Mouse (Mus musculus) heart, embryonic 14.5 days (tissue): ENCODE results near the gene Magi2. TPM values are rescaled to one million over a fixed set of nuclear protein-coding genes. Genes with fewer than 3 reads are reported as not detected.

Experiments used
- ATAC-seq: fragments of 200-750 bp; cut with Nextera tagmentation; 2 replicates; pipeline ENCODE4 v1.8.0; 2017; ENCODE audit warnings: low read depth, moderate TSS enrichment; ENCODE audit not compliant: insufficient number of reproducible peaks, insufficient read depth, low FRiP score
- H3K27ac ChIP-seq, 2 experiments: fragments of 200-500 bp in 1 of 2; fragments of 300-500 bp in 1 of 2; sonication (generic) in 1 of 2; replicated peaks in 1 of 2; 2 replicates each; pipeline ENCODE4 v1.5.1; 2012 to 2014; ENCODE audit warnings: low read depth in 2 of 2, low read length in 2 of 2, control low read depth in 1 of 2, mild to moderate bottlenecking in 1 of 2, mixed read lengths in 1 of 2; ENCODE audit not compliant: control insufficient read depth in 1 of 2, insufficient read depth in 1 of 2
- H3K27me3 ChIP-seq: fragments of 300-500 bp; sonication (generic); 2 replicates; pipeline ENCODE4 v1.6.1; 2014; ENCODE audit warnings: mild to moderate bottlenecking, low read length, control low read depth; ENCODE audit not compliant: control insufficient read depth, insufficient read depth
- H3K36me3 ChIP-seq: fragments of 300-500 bp; sonication (generic); 2 replicates; pipeline ENCODE4 v1.6.1; 2014; ENCODE audit warnings: mild to moderate bottlenecking, control low read depth, low read length, mixed read lengths; ENCODE audit not compliant: control insufficient read depth, insufficient read depth
- H3K4me1 ChIP-seq, 2 experiments: fragments of 200-500 bp in 1 of 2; fragments of 300-500 bp in 1 of 2; sonication (generic) in 1 of 2; 2 replicates each; pipeline ENCODE4 v1.6.1; 2012 to 2014; ENCODE audit warnings: low read length in 2 of 2, control low read depth in 1 of 2, mixed read lengths in 1 of 2; ENCODE audit not compliant: control insufficient read depth in 2 of 2, insufficient read depth in 2 of 2
- H3K4me2 ChIP-seq: fragments of 300-500 bp; sonication (generic); 2 replicates; pipeline ENCODE4 v1.6.1; 2014; ENCODE audit warnings: mild to moderate bottlenecking, low read length
- H3K4me3 ChIP-seq, 2 experiments: fragments of 200-500 bp in 1 of 2; fragments of 300-500 bp in 1 of 2; sonication (generic) in 1 of 2; 2 replicates each; pipeline ENCODE4 v1.5.1; 2012 to 2014; ENCODE audit warnings: low read length in 2 of 2, mild to moderate bottlenecking in 2 of 2, control low read depth in 1 of 2, low read depth in 1 of 2, moderate library complexity in 1 of 2; ENCODE audit not compliant: control insufficient read depth in 1 of 2, insufficient read depth in 1 of 2
- H3K9ac ChIP-seq: fragments of 300-500 bp; sonication (generic); 2 replicates; pipeline ENCODE4 v1.6.1; 2014; ENCODE audit warnings: mild to moderate bottlenecking, low read length
- H3K9me3 ChIP-seq: fragments of 300-500 bp; sonication (generic); 2 replicates; pipeline ENCODE4 v1.6.1; 2016; ENCODE audit warnings: low read length, control low read depth; ENCODE audit not compliant: control insufficient read depth
- WGBS: fragments of 180-500 bp; shearing (Covaris S2); extraction: QIAGEN DNeasy Blood & Tissue Kit; methylation state at CpG from one replicate; pipeline ENCODE4 v1.1.7; 2014; 5-methylcytosine and 5-hydroxymethylcytosine counted together
- polyA plus RNA-seq: library from polyadenylated mRNA; unstranded; fragments of >200 nt; fragmentation: Nextera tagmentation; extraction: Ambion mirVana; gene quantifications from 2 replicates; pipeline ENCODE4 v1.2.1, GENCODE M21; 2014

Magi2 gene
- polyA plus RNA-seq, 1 experiment from 2014 or later = 3.4 TPM

DNA sequence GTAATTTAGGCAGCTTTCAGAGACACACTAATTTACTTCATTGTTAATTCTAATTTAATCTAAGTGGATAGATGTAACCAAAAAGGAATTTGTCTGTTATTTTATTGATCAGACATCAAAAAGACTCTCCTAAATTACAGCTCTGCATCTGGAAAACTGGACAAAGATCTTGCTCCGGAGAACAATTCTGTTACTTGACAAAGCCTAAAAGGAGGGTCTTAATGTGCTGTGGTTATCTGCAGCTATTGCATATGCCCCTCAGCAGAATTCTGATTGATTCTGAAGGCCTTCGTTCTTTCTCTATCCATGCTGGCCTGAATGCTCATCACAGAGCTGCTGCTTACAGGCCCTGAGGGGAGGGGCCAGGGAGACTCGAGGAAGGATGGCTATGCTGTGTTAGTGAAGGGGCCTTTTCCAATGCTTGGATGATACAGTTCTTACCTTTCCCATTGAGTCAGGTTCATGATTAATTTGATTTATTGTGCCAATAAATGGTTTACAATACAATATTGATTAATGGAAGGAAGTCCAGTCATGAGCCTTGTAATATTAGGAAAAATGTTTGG lies 842.2 kb downstream of the Magi2 start:
- Histone ChIP-seq H3K9ac (no peak overlapping the region), H3K4me2 (no peak overlapping the region), H3K27me3 (no peaks in the 10 kb centered on the region), H3K36me3 (no peaks in the 10 kb centered on the region), H3K4me1 (no peaks in the 10 kb centered on the region), H3K27ac (no peak overlapping the region), H3K4me3 (no peak overlapping the region), H3K9me3 (no peaks in the 10 kb centered on the region)
- WGBS = 67% methylated on average over 3 of the region's 3 CpGs
- no peak for ATAC-seq

DNA sequence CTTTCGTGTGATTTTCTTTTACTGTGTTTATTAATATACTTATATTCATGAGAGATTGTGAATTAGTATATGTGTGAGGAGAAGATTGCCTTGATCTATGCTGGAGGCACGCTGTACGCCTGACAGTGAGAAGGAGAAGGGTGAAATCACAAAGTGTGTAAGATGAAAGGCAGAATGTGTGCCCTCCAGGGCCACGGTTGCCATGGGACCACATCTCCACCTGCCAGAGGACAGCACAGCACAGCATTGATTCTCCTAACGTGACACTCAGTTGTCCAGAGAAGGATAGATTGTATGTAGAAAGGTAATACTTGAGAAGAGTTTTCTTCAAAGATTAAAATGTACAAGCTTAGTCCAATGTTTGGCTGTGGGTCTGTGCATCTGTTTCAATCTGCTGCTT lies 847.3 kb downstream of the Magi2 start:
- ATAC-seq = no peak
- WGBS = 76% methylated on average over 5 of the region's 5 CpGs
- Histone ChIP-seq H3K4me2 (no peak overlapping the region), H3K9me3 (no peaks in the 10 kb centered on the region), H3K36me3 (no peaks in the 10 kb centered on the region), H3K4me1 (no peaks in the 10 kb centered on the region), H3K9ac (no peak overlapping the region), H3K27me3 (no peaks in the 10 kb centered on the region), H3K27ac (no peak overlapping the region), H3K4me3 (no peak overlapping the region)

DNA sequence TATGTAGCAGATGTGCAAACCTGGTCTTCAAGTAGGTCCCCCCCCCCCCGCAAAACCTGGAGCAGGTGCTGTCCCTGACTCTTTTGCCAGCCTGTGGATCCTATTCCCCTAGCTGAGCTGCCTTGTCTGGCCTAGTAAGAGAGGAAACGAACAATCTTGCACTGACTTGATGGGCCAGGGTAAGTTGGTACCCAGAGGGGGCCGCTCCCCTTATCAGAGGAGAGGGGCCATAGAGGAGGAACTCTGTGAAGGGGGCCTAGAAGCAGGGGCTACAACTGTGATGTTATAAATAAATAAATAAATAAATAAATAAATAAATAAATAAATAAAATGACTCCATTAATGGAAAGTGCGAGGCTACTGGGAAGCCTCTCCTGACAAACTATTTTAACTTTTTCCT lies 848.0 kb downstream of the Magi2 start:
- Histone ChIP-seq H3K4me1 (no peaks in the 10 kb centered on the region), H3K9me3 (no peaks in the 10 kb centered on the region), H3K9ac (no peak overlapping the region), H3K27me3 (no peaks in the 10 kb centered on the region), H3K36me3 (no peaks in the 10 kb centered on the region), H3K27ac (no peak overlapping the region), H3K4me2 (no peak overlapping the region), H3K4me3 (no peak overlapping the region)
- WGBS = 76% methylated on average over 4 of the region's 4 CpGs
- no peak for ATAC-seq

DNA sequence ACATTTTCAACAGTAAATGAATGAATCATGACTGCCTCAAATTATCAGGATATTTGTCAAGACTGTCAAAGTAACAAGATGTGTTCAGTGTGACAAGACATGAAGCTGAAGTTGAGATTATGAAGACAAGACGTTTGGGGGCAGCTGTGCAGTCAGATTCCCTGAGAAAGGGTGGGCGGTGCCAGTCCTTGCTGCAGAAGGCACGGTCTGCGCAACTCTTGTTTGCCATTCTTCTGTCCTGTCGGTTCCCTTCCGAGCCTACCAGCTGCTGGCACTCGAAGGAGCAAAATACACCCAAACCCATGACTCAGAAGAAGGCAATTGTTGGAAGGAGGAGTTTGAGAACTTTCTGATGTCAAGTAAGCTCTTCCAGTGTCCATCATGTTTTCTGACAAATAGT lies 852.1 kb downstream of the Magi2 start:
- H3K27me3 ChIP-seq = no peaks in the 10 kb centered on the region
- no peaks in the 10 kb centered on the region for H3K9me3 ChIP-seq
- ATAC-seq = no peak
- 77% methylated on average over 7 of the region's 7 CpGs for WGBS
- no peak overlapping the region for H3K27ac ChIP-seq
- no peak overlapping the region for H3K4me2 ChIP-seq
- H3K9ac ChIP-seq = no peak overlapping the region
- H3K36me3 ChIP-seq = no peaks in the 10 kb centered on the region
- H3K4me3 ChIP-seq = no peak overlapping the region
- H3K4me1 ChIP-seq = no peaks in the 10 kb centered on the region

DNA sequence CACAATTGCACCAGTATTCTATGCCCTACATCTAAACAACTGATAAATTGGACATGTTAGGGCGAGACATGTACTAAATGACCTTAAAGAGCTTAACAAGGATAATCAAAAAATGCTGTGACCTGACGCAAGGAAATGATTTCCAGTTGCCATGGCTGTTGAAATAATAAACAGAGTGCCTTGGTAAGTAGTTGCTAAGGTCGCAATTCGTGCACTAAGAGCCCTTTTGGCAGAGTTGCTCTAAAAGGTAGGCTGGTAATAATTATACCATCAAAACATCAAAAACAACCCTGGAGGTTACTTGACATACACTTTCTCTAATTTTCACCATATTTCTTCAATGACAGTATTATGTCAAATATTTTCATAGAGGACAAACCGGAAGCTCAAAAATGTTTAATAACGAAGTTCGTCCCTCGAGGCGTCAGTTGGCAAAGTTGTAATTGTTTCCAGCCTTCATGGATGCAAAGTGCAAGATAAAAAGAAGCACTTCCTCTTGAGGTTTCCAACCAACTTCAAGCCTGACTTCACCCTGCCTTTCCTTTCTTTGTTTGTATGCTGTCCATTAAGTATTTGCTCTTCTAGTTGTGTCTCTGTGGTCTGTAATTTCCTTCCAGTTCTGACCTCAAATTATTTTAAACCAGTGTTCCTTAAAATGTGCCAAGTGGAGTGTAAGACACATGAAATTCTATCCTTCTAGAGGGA lies 853.9 kb downstream of the Magi2 start:
- H3K9me3 ChIP-seq = no peaks in the 10 kb centered on the region
- no peaks in the 10 kb centered on the region for H3K4me1 ChIP-seq
- H3K27ac ChIP-seq = no peak overlapping the region
- no peaks in the 10 kb centered on the region for H3K36me3 ChIP-seq
- no peak overlapping the region for H3K9ac ChIP-seq
- ATAC-seq = no peak
- no peaks in the 10 kb centered on the region for H3K27me3 ChIP-seq
- no peak overlapping the region for H3K4me3 ChIP-seq
- WGBS = 67% methylated on average over 9 of the region's 9 CpGs
- no peak overlapping the region for H3K4me2 ChIP-seq

DNA sequence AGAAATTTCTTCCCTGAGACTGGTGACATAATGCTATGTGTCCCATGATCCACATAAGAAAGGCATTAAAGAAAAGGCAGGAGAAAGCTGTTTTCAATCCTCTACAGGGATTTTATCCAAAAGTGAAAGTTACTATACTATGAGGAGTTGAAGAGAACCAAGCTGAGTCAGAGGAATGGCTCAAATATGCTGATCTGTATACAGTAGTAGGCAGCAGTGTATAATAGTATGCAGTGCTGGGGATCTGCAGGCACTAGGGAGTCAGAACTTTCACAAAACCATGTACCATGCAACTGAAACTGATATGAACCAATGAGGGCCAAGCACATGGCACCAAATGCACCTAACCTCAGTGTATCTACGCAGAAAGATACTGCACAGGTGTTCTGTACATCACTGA lies 855.5 kb downstream of the Magi2 start:
- Histone ChIP-seq H3K27me3 (no peaks in the 10 kb centered on the region), H3K9me3 (no peaks in the 10 kb centered on the region), H3K27ac (no peak overlapping the region), H3K4me3 (no peak overlapping the region), H3K4me1 (no peaks in the 10 kb centered on the region), H3K4me2 (no peak overlapping the region), H3K36me3 (no peaks in the 10 kb centered on the region), H3K9ac (no peak overlapping the region)
- no peak for ATAC-seq
- WGBS = 90% methylated on average over 1 of the region's 1 CpGs

DNA sequence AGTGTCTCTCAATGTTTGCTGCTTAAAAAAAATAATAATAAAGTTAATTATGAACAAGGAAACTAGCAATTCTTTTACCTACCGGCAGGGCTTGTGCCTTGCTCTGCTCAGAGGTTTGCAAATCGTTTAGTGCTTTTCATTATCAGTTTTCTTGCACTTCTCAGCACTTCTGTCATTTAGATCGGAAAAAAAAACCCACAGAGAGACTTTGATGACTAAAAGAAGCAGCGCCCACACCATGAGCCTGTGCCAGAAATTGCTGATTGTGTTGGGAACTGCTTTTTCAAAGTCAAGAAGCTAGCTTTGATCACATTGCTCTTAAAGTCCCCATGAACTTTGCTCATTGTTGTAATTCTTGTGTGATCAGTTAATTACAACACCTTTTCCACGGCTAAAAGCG lies 860.2 kb downstream of the Magi2 start:
- no peak overlapping the region for H3K4me2 ChIP-seq
- H3K27ac ChIP-seq = no peak overlapping the region
- ATAC-seq = no peak

DNA sequence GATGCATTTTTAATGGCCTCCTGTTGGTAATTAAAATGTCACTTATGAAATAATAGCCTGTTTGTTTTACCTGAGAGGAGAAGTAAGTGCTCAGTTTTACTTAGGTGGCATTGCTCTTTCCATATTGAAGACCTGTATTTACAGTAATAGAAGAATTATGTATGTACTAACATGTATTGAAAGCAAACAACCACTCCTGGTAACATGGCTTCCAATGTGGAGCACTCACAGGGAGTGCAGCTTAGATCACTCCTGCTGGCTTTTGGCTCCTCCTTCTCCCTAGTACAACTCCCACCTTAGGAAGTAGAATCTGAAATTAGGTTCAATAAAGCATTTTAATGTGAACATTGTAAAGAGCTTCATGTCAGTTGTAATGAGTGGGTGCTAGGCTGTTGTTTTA lies 877.0 kb downstream of the Magi2 start:
- H3K27ac ChIP-seq = no peak overlapping the region
- H3K36me3 ChIP-seq = no peaks in the 10 kb centered on the region
- H3K4me2 ChIP-seq = no peak overlapping the region
- no peaks in the 10 kb centered on the region for H3K9me3 ChIP-seq
- H3K27me3 ChIP-seq = no peaks in the 10 kb centered on the region
- no peak overlapping the region for H3K4me3 ChIP-seq
- H3K9ac ChIP-seq = no peak overlapping the region
- H3K4me1 ChIP-seq = no peaks in the 10 kb centered on the region
- ATAC-seq = no peak

More for the DNA sequence above, 860.2 kb downstream of the Magi2 start:
- no peaks in the 10 kb centered on the region for H3K36me3 ChIP-seq
- no peaks in the 10 kb centered on the region for H3K9me3 ChIP-seq
- no peaks in the 10 kb centered on the region for H3K4me1 ChIP-seq
- no peak overlapping the region for H3K4me3 ChIP-seq
- 42% methylated on average over 6 of the region's 6 CpGs for WGBS
- H3K9ac ChIP-seq = no peak overlapping the region
- H3K27me3 ChIP-seq = no peaks in the 10 kb centered on the region
